Mouse (Mus musculus) kidney, embryonic 14.5 days (tissue): ENCODE measurements around the gene Tomm40l. TPM values are rescaled to one million over a fixed set of nuclear protein-coding genes. Genes with fewer than 3 reads are reported as not detected.
A peak's percentile ranks its signal among the peaks of the same experiment; 100 is the strongest.

Source experiments
- ATAC-seq: fragments of 200-750 bp; cut with Nextera tagmentation; 2 replicates; pipeline ENCODE4 v1.8.0; 2017; ENCODE audit warnings: moderate number of reproducible peaks, mild to moderate bottlenecking, moderate TSS enrichment, moderate library complexity; ENCODE audit not compliant: low FRiP score, low TSS enrichment
- H3K27ac ChIP-seq: fragments of 300-500 bp; sonication (generic); 2 replicates; pipeline ENCODE4 v1.5.1; 2014; ENCODE audit warnings: low read depth, mild to moderate bottlenecking, low read length, moderate library complexity, mixed read lengths
- H3K27me3 ChIP-seq: fragments of 300-500 bp; sonication (generic); 2 replicates; pipeline ENCODE4 v1.6.1; 2014; ENCODE audit warnings: mild to moderate bottlenecking, low read length; ENCODE audit not compliant: control insufficient read depth, insufficient read depth
- H3K36me3 ChIP-seq: fragments of 300-500 bp; sonication (generic); 2 replicates; pipeline ENCODE4 v1.6.1; 2014; ENCODE audit warnings: low read length, mixed read lengths; ENCODE audit not compliant: control insufficient read depth, insufficient read depth
- H3K4me1 ChIP-seq: fragments of 300-500 bp; sonication (generic); 2 replicates; pipeline ENCODE4 v1.6.1; 2014; ENCODE audit warnings: low read length, mixed read lengths; ENCODE audit not compliant: control insufficient read depth, insufficient read depth
- H3K4me2 ChIP-seq: fragments of 300-500 bp; sonication (generic); replicated peaks from 2 replicates; pipeline ENCODE4 v1.6.1; 2014; ENCODE audit warnings: low read depth, mild to moderate bottlenecking, low read length
- H3K4me3 ChIP-seq: fragments of 300-500 bp; sonication (generic); 2 replicates; pipeline ENCODE4 v1.5.1; 2014; ENCODE audit warnings: mild to moderate bottlenecking, low read length
- H3K9ac ChIP-seq: fragments of 300-500 bp; sonication (generic); 2 replicates; pipeline ENCODE4 v1.6.1; 2014; ENCODE audit warnings: low read depth, mild to moderate bottlenecking, low read length, moderate library complexity
- H3K9me3 ChIP-seq: fragments of 300-500 bp; sonication (generic); 2 replicates; pipeline ENCODE4 v1.6.1; 2016; ENCODE audit warnings: low read length; ENCODE audit not compliant: control insufficient read depth
- WGBS: fragments of 180-500 bp; shearing (Covaris S2); extraction: QIAGEN DNeasy Blood & Tissue Kit; methylation state at CpG from one replicate; pipeline ENCODE4 v1.1.7; 2014; 5-methylcytosine and 5-hydroxymethylcytosine counted together
- polyA plus RNA-seq: library from polyadenylated mRNA; unstranded; fragments of >200 nt; fragmentation: Nextera tagmentation; extraction: Ambion mirVana; gene quantifications from 2 replicates; pipeline ENCODE4 v1.2.1, GENCODE M21; 2014

The Tomm40l gene
- polyA plus RNA-seq, 1 experiment from 2014 or later: 36.4 TPM

DNA sequence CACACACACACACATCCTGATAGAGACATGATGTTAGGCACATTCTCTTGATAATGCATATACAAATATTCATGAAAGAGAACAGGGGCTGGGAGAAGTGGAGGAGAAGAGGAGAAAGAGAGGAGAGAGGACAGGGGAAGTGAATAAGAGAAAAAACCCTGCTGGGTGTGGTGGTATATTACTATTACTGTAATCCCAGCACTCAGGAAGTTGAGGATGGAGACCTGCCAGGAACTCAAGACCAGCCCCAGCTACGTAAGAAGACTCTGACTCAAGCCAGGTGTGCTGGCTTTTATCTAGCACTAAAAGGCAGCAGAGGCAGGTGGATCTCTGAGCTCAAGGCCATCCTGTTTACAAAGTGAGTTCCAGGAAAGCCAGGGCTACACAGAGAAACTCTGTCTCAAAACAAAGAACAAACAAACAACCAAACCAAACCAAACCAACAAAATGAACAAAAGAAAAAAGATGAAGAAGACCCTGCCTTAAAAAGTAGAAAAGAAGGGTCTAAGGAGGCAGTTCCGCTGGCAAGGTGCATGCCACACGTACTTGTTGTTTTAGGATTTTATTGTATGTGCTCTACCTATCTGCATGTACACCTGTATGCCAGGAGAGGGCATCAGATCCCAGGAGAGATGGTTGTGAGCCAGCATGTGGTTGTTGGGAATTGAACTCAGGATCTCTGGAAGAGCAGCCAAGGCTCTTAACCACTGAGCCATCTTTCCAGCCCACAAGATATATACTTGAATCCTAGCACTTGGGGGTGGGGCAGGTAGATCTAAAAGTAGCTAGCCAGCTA is 41.5 kb upstream of the Tomm40l start:
- Histone ChIP-seq H3K4me2 (no peak overlapping the region), H3K9ac (no peak overlapping the region), H3K4me1 (peaks cover 11% of the 10 kb centered on the region; the same call in 1 of the 2 replicates), H3K27ac (peak overlapping the region; percentile 81), H3K9me3 (no peaks in the 10 kb centered on the region), H3K4me3 (no peak overlapping the region), H3K27me3 (no peaks in the 10 kb centered on the region), H3K36me3 (peaks cover 3% of the 10 kb centered on the region)
- WGBS: 73% methylated on average over 3 of the region's 3 CpGs
- no peak for ATAC-seq

DNA sequence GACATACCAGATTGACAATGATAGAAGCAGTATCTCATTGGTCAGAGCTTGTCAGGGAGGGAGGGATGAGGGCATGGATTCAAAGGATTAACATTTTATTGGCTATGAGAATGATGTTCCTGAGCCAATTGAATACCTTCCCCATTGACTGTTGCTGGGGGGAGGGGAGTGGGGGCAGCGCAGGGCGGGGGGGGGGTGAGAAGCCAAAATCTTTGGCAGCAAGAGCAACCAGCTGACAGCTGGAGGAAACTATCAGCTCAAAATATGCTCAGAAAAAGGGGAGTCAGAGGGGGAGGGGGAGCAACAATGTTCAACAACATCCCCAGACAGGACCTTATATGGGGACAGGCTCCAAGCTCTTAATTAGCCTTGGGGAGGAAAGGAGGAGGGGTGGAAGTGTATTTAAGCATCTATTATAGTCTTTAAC is 40.9 kb upstream of the Tomm40l start:
- Histone ChIP-seq H3K4me2 (peak overlapping the region; percentile 15; the same call in 1 of the 2 replicates), H3K4me1 (peaks cover 11% of the 10 kb centered on the region; the same call in 1 of the 2 replicates), H3K9me3 (no peaks in the 10 kb centered on the region), H3K9ac (no peak overlapping the region), H3K4me3 (0 out of 2 replicates have a peak overlapping the region, but pooled peaks have one; percentile 16), H3K36me3 (peaks cover 7% of the 10 kb centered on the region), H3K27me3 (no peaks in the 10 kb centered on the region), H3K27ac (peak overlapping the region; percentile 81)
- peak; percentile 92 for ATAC-seq
- WGBS: 0% methylated on average over 2 of the region's 2 CpGs

DNA sequence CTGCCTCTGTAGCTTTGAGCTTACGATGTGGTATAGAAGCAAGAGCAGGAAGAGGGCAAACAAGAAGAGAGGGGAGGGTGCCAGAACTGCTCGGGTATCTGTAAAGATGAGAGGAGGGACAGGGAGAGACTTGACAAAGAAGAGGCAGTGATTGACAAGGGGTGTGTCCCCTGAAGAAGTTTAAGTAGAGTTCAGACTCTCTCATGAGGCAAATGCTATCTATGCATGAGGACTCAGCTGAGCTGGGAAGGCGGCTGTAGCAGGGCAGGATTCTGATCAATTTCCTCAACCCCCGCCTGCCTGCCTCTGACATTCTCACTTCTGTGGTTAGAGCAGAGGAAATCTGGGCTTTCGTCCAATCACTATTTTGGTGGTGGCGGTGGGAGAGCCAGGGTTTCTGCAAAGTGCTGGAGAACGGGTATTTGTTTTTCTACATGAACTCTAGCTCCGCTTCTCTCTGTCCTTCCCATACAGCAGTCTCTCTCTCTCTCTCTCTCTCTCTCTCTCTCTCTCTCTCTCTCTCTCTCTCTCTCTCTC is 40.3 kb upstream of the Tomm40l start:
- peak; percentile 79 for ATAC-seq
- Histone ChIP-seq H3K9ac (peak overlapping the region; percentile 44; the same call in 1 of the 2 replicates), H3K4me3 (peak overlapping the region; percentile 16), H3K4me2 (peak overlapping the region; percentile 38; the same call in 1 of the 2 replicates), H3K36me3 (peaks cover 7% of the 10 kb centered on the region), H3K27me3 (no peaks in the 10 kb centered on the region), H3K4me1 (peaks cover 11% of the 10 kb centered on the region; the same call in 1 of the 2 replicates), H3K27ac (peak overlapping the region; percentile 93), H3K9me3 (no peaks in the 10 kb centered on the region)
- WGBS: 9% methylated on average over 8 of the region's 8 CpGs

DNA sequence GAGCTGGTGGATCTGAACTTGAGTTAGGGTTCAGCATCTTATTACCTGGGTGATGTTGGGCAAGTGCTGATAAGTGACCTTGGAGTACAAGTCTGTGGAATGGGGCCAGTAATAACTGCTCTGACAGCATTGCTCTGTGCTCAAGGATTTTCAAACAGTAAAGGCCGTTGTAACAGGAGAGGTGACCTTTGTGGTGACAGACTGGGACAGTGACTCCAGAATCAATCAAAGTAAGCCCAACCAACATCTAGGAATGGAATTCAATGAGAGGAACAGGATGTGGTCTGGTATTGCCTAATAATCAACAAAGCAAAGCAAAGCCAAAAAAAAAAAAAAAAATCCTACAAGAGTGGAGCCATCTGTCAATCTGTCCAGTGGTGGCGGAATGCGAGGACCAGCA is 38.0 kb upstream of the Tomm40l start:
- no peaks in the 10 kb centered on the region for H3K27me3 ChIP-seq
- H3K9ac ChIP-seq: no peak overlapping the region
- H3K4me2 ChIP-seq: no peak overlapping the region
- no peak overlapping the region for H3K27ac ChIP-seq
- H3K4me3 ChIP-seq: no peak overlapping the region
- WGBS: 52% methylated on average over 3 of the region's 3 CpGs
- H3K4me1 ChIP-seq: peaks cover 11% of the 10 kb centered on the region; the same call in 1 of the 2 replicates
- ATAC-seq: no peak
- no peaks in the 10 kb centered on the region for H3K9me3 ChIP-seq
- H3K36me3 ChIP-seq: peaks cover 7% of the 10 kb centered on the region

DNA sequence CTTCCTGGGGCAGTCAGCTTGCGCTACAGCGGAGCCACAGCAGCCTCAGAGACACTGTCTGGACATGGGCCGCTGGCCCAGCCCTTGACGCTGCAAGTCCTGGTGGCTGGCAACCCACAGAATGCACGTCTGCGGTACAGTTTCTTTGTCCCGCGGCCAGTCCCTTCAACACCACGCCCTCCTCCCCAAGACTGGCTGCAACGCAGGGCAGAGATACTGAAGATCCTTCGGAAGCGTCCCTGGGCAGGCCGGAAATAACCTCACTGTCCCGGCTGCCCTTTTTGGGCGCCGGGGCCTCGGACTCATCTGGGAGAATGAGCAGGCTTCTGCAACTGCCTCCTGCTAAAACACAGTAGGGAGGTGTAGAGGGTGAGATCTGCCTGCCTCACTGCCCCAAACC is 36.6 kb upstream of the Tomm40l start:
- 82% methylated on average over 17 of the region's 17 CpGs for WGBS
- H3K36me3 ChIP-seq: peaks cover 11% of the 10 kb centered on the region

DNA sequence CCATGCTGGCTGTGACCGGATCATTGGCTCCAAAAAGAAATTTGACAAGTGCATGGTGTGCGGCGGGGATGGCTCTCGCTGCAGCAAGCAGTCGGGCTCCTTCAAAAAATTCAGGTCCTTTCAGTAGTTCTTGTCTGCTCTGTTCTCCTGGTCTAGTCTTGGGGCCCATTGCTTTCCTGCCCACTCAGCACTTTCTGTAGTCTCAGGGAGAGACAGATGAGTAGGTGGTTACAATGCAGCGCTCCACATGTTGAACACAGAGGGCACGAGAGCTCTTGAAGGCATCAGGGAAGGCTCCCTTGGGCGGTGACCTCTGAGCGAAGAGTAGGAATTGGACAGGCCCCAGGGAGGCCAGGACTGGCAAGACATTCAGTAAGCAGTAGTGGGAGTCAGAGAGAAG is 35.5 kb upstream of the Tomm40l start:
- Histone ChIP-seq H3K9me3 (no peaks in the 10 kb centered on the region), H3K9ac (no peak overlapping the region), H3K36me3 (peaks cover 13% of the 10 kb centered on the region), H3K27ac (no peak overlapping the region), H3K27me3 (no peaks in the 10 kb centered on the region), H3K4me3 (no peak overlapping the region), H3K4me2 (no peak overlapping the region), H3K4me1 (peaks cover 12% of the 10 kb centered on the region; the same call in 1 of the 2 replicates)
- WGBS: 86% methylated on average over 9 of the region's 9 CpGs
- ATAC-seq: no peak

More for the DNA sequence above, 36.6 kb upstream of the Tomm40l start:
- H3K4me3 ChIP-seq: no peak overlapping the region
- no peaks in the 10 kb centered on the region for H3K27me3 ChIP-seq
- no peaks in the 10 kb centered on the region for H3K9me3 ChIP-seq
- H3K4me2 ChIP-seq: no peak overlapping the region
- H3K4me1 ChIP-seq: peaks cover 11% of the 10 kb centered on the region; the same call in 1 of the 2 replicates
- H3K27ac ChIP-seq: no peak overlapping the region
- H3K9ac ChIP-seq: no peak overlapping the region
- no peak for ATAC-seq

DNA sequence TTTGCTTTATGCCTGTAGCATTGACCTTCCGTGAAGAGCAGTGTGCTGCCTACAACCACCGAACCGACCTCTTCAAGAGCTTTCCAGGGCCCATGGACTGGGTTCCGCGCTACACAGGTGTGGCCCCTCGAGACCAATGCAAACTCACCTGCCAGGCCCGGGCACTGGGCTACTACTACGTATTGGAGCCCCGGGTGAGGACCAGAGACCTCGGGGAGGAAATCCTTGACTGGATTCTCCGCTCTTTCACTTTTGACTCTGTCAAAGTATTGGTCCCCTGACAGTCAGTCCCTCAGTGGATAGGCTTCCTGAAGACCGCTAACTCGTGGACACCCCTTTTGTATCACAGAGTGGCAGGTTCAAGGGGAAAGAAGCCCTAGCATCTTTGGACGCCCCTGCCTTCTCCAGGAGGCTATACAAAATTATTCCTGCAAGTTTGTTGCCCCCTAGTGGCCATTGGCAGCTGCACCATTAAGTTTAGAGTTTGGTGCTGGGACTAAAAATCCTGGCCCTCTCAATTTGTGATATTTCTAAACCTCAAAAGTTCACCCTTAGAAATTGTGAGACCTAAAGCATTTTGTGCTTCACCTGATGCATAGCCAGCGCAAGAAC is 34.7 kb upstream of the Tomm40l start:
- H3K27me3 ChIP-seq: no peaks in the 10 kb centered on the region
- no peak for ATAC-seq
- no peak overlapping the region for H3K4me3 ChIP-seq

DNA sequence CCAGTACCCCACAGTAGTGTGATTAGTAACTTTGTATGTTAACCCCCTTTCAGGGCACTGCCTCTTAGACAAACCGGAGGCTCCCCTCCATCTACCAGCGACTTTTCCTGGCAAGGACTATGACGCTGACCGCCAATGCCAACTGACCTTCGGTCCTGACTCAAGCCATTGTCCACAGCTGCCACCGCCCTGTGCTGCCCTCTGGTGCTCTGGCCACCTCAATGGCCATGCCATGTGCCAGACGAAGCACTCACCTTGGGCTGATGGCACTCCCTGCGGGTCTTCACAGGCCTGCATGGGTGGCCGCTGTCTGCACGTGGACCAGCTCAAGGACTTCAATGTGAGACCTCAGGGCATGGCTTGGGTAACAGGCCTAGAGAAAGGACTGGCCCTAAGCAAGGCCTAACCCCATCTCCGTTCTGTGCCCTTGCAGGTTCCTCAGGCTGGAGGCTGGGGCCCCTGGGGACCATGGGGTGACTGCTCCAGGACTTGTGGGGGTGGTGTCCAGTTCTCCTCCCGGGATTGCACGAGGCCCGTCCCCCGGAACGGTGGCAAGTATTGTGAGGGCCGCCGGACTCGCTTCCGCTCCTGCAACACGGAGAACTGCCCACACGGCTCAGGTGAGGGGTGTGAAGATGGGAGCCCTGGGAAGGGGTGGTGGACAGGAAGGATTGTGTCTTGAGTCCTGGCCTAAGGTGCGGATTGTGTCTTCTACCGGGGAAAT is 33.9 kb upstream of the Tomm40l start:
- no peaks in the 10 kb centered on the region for H3K27me3 ChIP-seq
- no peaks in the 10 kb centered on the region for H3K9me3 ChIP-seq
- H3K4me1 ChIP-seq: peaks cover 10% of the 10 kb centered on the region
- 89% methylated on average over 24 of the region's 24 CpGs for WGBS
- peaks cover 13% of the 10 kb centered on the region for H3K36me3 ChIP-seq
- no peak overlapping the region for H3K9ac ChIP-seq
- no peak overlapping the region for H3K4me3 ChIP-seq
- no peak overlapping the region for H3K4me2 ChIP-seq
- H3K27ac ChIP-seq: no peak overlapping the region
- ATAC-seq: no peak

More for the DNA sequence above, 34.7 kb upstream of the Tomm40l start:
- H3K4me2 ChIP-seq: no peak overlapping the region
- no peak overlapping the region for H3K27ac ChIP-seq
- no peak overlapping the region for H3K9ac ChIP-seq
- whole genome bisulfite sequencing: 71% methylated on average over 15 of the region's 15 CpGs
- H3K4me1 ChIP-seq: peaks cover 11% of the 10 kb centered on the region; the same call in 1 of the 2 replicates
- peaks cover 13% of the 10 kb centered on the region for H3K36me3 ChIP-seq
- no peaks in the 10 kb centered on the region for H3K9me3 ChIP-seq
